Mouse (Mus musculus) testis, adult 10 weeks (tissue): ENCODE results near the gene Edf1. TPM values are rescaled to one million over a fixed set of nuclear protein-coding genes. Genes with fewer than 3 reads are reported as not detected.

Experiments used
- polyA plus RNA-seq: library from polyadenylated mRNA; stranded (reverse); fragments of 350-450 nt; fragmentation: Illumina TruSeq; extraction: RNeasy Lipid Tissue Mini Kit (QIAGEN cat#74804); gene quantifications from one replicate; pipeline ENCODE4 v1.2.3, GENCODE M21; 2014; ENCODE audit warnings: low read depth, low replicate concordance

Gene Edf1
- polyA plus RNA-seq: 3.7 TPM

GRCm38 (mm10) chr2:25557221-25557963, at the start of gene Edf1:
Edf1 (plus strand) TSS chr2:25557847.

GRCm38 (mm10) chr2:25546811-25547491, 10.7 kb upstream of the Edf1 start, which contains the start of gene Traf2:
Traf2 (minus strand) TSS chr2:25546940.

DNA sequence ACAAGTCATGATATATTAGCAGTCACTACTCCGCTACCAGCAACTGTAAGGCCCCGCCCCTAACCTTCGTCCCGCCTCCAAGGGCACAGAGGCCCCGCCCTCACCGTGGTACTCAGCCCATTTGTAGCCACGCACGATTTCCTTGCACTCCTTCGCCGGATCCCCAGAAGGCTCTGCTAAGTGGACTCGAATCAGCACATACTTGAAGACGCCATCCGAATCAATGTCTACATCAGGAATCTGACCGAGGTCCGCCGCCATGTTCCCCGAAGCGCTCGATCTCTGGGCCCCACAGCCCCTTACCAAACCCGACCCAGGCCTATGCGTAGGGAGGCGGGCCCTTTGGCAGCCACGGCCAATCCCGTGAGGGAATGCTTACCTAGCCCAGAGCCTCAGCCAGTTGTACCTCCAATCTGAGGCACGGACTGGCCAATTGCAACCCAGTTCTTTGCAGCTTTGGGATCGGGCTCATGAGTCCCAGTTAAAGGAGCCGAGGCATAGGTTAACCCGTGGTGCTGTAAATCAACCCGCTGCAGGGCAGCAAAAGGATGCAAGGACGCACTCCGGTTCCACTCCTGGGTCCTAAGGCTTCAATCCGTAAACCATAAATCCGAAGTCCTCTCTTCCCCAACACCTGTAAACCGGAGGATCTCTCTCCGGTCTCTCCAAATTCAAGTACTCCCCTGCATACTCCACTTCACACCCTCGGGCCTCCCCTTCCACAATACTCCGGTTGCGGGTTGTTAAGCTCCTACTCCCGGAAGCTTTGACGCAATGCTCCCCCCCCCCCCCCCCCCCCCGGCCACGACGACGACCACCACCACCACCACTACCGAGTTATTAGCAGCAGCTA, 17.2 kb downstream of the Edf1 start, which contains the start of the genes Mamdc4 and Phpt1:
Gene Mamdc4 (minus strand): TSS at position 267 of the 853 bp plus-strand sequence.
Gene Phpt1 (minus strand): TSS at position 646 of the 853 bp plus-strand sequence.

DNA sequence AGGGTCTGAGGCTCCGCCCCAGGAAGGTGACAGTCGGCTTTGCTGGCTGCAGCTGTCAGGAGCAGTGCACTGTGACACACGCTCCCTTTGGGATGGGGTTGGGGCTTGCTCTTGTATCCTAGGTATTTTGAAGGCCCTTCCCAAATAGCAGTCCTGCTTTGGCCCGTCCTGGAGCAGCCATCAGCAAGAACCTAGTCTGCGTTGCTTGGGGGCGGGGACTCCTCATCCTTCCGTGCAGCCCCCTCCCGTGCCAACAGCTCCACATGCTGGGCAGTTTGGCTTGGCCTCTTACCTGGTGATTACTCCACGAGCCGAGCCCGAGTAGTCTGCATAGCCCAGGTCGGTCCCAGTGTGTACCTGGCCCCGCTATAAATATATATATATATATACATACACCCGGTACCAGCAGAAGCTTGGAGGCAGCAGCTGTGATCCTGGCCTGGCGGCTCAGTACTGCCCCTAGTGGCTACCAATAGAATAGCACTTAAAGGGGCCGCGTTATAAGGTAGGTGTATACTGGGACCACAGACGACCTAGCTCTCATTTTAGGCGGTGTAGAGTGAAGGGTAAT, 23.7 kb downstream of the Edf1 start, which contains the start of gene Ajm1:
Gene Ajm1 (minus strand): TSS at position 464 of the 571 bp plus-strand sequence.

DNA sequence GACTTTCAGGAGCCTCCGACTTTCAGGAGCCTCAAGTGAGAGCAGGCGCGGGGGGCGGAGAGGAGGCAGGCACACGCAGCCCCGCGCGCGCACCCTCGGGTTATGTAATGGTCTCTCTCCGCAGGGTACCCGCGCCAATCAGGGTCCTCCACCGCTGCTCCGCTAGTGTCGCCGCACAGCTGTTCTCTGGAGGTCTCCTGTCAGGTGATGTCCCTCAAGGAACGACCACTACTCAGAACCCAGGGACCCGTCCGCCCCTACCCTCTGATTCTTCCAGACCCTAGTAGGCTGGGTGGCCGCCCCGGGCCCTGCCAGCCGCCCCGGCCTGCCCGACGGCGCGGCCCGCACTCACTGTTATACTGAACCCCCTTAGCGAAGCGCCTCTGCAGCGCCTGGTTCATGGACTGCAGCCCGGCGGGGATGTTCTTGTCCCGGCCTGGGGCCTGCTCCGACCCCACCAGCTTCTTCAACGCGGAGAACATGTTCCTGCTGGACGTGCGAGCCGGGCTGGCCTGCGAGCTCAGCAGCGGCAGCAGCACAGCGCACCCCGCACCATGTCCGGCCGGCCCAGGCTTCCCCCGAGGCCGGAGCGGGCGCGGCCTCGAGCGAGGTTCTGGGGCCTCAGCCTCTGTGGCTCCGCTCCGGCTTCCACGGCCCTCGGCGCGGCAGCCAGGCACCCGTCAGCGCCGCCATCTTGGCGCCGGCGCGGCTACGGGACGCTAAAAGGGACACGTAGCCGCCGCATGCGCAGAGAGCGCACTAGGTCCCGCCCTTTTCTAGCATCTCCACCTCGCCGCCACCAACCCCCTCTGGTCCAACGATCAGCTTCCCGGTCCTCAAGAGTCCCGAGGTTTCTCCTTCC, 50.3 kb downstream of the Edf1 start, which contains the start of gene Rabl6:
Gene Rabl6 (minus strand): TSS at position 761 of the 862 bp plus-strand sequence.

Other genes starting within 250 kb of the Edf1 start
- not detected for gene Grin1, start 238.7 kb upstream of the Edf1 start, polyA plus RNA-seq
- gene Man1b1, start 225.5 kb upstream of the Edf1 start, polyA plus RNA-seq: 21.6 TPM
- 0.50 TPM for gene Dpp7, start 201.5 kb upstream of the Edf1 start, polyA plus RNA-seq
- 0.10 TPM for gene Uap1l1, start 192.2 kb upstream of the Edf1 start, polyA plus RNA-seq
- 0.06 TPM for gene Sapcd2, start 185.5 kb upstream of the Edf1 start, polyA plus RNA-seq
- gene Entpd2, start 162.0 kb upstream of the Edf1 start, polyA plus RNA-seq: 0.10 TPM
- gene Npdc1, start 158.5 kb upstream of the Edf1 start, polyA plus RNA-seq: 0.70 TPM
- not detected for gene Fut7, start 134.6 kb upstream of the Edf1 start, polyA plus RNA-seq
- 0.34 TPM for gene Abca2, start 129.1 kb upstream of the Edf1 start, polyA plus RNA-seq
- not detected for gene Clic3, start 101.0 kb upstream of the Edf1 start, polyA plus RNA-seq
- 2.9 TPM for gene Paxx, start 96.8 kb upstream of the Edf1 start, polyA plus RNA-seq
- gene Ptgds, start 87.8 kb upstream of the Edf1 start, polyA plus RNA-seq: 27.8 TPM
- gene Lcn12, start 63.9 kb upstream of the Edf1 start, polyA plus RNA-seq: not detected
- 6.6 TPM for gene Fbxw5, start 57.1 kb upstream of the Edf1 start, polyA plus RNA-seq
- 7.9 TPM for gene C8g, start 56.1 kb upstream of the Edf1 start, polyA plus RNA-seq
- 1.1 TPM for gene Traf2, start 10.9 kb upstream of the Edf1 start, polyA plus RNA-seq
- gene Mamdc4, start 17.0 kb downstream of the Edf1 start, polyA plus RNA-seq: 1.2 TPM
- gene Phpt1, start 17.4 kb downstream of the Edf1 start, polyA plus RNA-seq: 3.4 TPM
- not detected for gene Ajm1, start 23.9 kb downstream of the Edf1 start, polyA plus RNA-seq
- 25.0 TPM for gene Rabl6, start 50.7 kb downstream of the Edf1 start, polyA plus RNA-seq
- gene Ccdc183, start 59.8 kb downstream of the Edf1 start, polyA plus RNA-seq: 88.5 TPM
- 2.3 TPM for gene Tmem141, start 64.2 kb downstream of the Edf1 start, polyA plus RNA-seq
- not detected for gene Fcna, start 70.2 kb downstream of the Edf1 start, polyA plus RNA-seq
- gene Lcn8, start 95.3 kb downstream of the Edf1 start, polyA plus RNA-seq: not detected
- gene Lcn5, start 100.1 kb downstream of the Edf1 start, polyA plus RNA-seq: not detected
- gene Lcn6, start 118.9 kb downstream of the Edf1 start, polyA plus RNA-seq: not detected
- not detected for gene Lcn10, start 124.9 kb downstream of the Edf1 start, polyA plus RNA-seq
- gene Obp2a, start 142.2 kb downstream of the Edf1 start, polyA plus RNA-seq: not detected
- gene Bmyc, start 148.9 kb downstream of the Edf1 start, polyA plus RNA-seq: 1.2 TPM
- not detected for gene Obp2b, start 179.2 kb downstream of the Edf1 start, polyA plus RNA-seq
- not detected for gene Lcn3, start 207.7 kb downstream of the Edf1 start, polyA plus RNA-seq
- gene Lcn11, start 219.2 kb downstream of the Edf1 start, polyA plus RNA-seq: not detected
- 3.1 TPM for gene Gm13539, start 224.4 kb downstream of the Edf1 start, polyA plus RNA-seq